Mouse (Mus musculus): ENCODE measurements around the gene Obsl1. TPM values are rescaled to one million over a fixed set of nuclear protein-coding genes. Genes with fewer than 3 reads are reported as not detected.
A peak's percentile ranks its signal among the peaks of the same experiment; 100 is the strongest.

The Obsl1 gene
- total RNA-seq, 2 experiments from 2014 or later = not detected

DNA sequence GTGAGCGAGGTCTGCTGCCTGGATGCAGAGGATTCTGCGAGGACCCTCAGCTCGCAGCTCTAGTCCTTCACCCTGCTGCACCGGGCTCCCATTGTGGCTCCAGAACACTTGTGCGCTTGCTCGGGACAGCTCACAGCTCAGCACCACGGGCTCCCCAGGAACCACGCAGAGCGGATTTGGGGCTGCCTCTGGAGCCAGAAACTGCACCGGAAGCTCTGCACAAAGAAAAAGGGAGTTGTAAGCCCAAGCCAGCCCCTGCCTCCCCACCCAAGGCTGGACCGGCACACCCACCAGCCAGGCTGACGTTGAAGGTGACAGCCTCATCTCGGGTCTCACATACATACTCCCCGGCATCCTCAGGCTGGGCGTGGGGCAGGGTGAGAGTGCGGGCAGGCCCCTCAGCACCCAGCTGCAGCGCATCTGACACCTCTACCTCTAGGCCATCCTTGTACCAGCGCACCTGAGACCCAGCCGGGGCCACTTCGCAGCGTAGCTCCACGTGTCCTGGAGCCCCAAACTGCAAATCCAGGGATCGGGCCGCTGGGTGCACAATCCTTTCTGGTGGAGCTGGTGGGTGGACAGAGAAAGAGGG, 13.6 kb downstream of the Obsl1 start:
- ATAC-seq (replicated peaks; ENCODE audit: low FRiP score, poor library complexity, severe bottlenecking) = no peak

DNA sequence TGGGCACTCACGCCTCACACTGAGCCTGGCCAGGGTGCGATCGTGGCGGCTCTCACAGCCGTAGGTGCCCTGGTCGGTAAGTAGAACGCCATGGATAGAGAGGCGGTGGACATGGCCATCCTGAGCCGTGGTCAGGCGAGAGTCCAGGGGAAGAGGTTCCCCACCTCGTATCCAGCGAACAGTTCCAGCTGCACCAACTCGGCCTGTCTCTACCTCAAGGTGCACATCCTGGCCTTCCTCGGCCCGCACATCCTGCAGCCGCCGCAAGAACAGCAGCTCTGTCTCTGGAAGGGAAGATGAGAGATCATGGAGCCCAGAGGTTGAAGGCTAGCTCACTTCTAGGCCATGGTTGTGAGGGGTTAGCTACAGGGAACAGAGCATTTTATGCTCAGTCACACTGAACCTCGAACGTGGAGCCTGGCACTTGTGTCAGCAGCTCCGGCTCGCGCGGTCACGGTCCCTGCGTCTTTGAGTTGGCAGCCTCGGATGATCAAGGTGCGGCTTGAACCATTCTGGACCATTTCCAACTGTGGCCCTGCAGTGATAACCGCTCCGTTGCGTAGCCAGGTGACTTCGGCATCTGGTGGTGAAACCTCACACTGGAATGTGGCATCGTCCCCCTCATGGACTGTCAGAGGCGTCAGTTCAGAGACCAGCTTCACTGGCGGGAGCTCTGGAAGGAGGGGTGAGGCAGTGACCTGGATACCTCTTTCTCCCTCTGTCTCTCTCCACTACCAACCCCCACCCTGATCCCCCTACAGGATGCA, 15.3 kb downstream of the Obsl1 start:
- ATAC-seq (replicated peaks; ENCODE audit: low FRiP score, poor library complexity, severe bottlenecking) = no peak

DNA sequence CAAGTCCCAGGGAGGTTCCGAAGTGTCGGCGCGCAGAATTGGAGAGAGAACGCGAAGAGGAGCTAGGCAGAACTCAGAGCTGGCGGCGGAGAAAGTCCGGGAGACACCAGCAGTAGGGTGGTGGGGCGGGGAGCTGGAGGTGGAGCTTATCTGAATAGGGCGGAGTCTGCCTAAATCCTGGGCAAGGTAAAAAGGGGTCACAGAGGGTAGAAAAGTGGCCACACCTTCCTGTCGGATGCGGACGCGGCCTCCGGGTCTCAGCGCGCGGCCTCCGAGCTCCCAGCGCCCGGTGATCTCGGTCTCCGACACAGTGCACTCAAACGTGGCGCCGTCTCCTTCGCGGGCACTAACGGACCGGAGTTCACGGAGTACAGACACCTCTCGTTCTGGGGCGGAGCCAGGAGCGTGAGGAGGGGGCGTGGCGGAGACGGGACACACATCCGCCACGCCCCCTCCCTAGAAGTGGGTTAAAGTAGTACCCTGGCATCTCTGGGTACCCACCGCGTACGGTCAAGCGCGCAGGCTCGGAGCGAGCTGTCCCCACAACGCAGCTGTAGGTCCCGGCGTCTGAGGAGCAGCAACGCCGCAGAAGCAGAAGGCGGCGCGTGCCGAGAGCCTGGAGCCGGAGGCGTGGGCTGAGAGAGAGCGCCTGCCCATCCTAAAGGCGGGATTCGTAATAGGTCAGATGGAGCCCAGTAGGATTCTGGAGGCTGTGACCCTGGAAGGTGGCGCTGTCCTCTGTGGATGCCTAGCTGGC, 18.7 kb downstream of the Obsl1 start:
- ATAC-seq (replicated peaks; ENCODE audit: low FRiP score, poor library complexity, severe bottlenecking) = no peak

DNA sequence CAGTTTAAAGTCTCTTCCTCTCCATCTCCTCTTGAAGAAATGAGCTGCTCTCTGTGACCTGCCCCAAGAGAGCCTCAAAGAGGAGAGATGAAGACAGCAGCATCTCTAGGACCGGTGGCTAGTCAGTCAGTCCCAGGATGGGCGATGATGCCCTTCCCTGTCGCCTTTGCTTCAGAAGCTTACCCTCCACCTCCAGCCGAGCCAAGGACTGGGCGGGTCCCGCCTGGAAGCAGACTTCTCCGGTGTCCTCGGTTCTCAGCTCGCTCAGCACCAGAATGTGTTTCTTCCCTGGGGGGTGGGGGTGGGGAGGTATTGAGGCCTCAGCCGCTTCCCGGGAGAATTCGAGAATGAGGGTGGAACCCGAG, 19.2 kb downstream of the Obsl1 start:
- ATAC-seq (replicated peaks; ENCODE audit: low FRiP score, poor library complexity, severe bottlenecking) = no peak

DNA sequence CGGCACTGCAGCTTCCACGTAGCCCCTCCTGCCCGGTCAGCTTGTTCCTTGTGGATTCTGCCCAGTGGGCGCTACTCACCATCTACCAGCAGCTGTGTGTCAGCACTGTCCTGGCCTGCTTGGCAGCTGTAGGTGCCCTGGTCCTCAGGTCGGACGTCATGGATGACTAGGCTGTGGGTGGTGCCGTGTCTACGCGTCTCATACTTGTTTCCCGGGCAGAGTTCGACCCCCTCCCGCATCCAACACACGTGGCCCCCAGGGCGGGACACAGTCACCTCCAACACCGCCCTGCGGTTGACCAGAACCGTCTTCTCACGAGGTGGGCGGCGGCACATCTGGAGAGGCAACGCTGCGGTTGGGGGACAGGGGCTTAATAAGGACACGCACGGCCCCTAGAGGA, 19.7 kb downstream of the Obsl1 start:
- no peak for ATAC-seq (replicated peaks; ENCODE audit: low FRiP score, poor library complexity, severe bottlenecking)

DNA sequence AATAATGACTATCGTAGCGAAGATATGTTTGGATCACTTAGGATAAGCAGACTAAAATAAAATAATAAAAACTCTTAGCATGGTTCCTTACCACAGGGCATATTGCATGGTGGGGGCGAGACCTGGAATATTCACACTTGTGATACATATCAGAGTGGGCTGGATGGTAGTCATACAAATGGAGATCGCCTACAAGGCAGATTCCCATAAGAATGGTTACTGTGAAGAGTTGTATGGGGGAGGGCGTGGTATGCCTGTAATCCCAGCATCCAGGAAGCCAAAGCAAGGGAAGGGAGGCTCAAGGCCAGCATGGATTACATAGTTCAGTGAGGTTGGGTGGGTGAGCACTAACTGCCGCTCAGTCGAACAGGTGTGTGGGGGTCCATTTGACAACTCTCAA, 25.5 kb downstream of the Obsl1 start:
- no peak for ATAC-seq (replicated peaks; ENCODE audit: low FRiP score, poor library complexity, severe bottlenecking)

DNA sequence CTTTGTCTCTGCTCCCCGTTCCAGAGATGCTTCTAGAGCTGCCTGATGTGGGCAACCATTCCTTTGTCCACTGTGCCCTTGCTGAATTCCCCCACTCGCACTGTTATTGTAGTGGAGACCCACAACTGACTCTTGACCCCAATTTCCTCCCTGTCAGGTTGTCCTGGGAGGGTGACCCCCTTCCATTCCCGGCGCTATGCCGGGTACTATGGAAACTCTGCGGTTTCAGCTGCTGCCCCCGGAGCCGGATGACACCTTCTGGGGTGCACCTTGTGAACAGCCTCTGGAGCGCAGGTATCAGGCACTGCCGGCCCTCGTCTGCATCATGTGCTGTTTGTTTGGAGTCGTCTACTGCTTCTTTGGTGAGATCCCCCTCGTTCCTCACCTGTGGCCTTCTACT, 26.2 kb downstream of the Obsl1 start:
- ATAC-seq (replicated peaks; ENCODE audit: low FRiP score, poor library complexity, severe bottlenecking) = no peak

DNA sequence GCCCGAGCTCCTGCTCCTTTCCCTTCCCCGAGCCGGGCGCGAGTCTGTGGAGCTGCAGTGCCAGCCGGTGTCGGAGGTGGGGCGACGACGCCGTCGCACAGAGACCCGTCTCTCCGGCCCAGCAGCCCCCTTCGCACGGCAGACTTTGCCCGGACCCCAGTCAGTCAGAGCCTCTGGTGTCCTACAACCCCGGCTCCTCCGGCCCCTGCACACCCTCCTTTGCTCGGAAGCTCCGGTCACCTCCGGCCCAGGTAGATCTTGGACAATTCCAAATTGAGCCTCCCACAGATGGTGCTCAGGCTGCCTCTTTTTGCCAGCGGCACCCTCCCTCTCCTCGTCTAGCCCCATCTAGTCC, 26.6 kb downstream of the Obsl1 start:
- ATAC-seq (replicated peaks; ENCODE audit: low FRiP score, poor library complexity, severe bottlenecking) = no peak

DNA sequence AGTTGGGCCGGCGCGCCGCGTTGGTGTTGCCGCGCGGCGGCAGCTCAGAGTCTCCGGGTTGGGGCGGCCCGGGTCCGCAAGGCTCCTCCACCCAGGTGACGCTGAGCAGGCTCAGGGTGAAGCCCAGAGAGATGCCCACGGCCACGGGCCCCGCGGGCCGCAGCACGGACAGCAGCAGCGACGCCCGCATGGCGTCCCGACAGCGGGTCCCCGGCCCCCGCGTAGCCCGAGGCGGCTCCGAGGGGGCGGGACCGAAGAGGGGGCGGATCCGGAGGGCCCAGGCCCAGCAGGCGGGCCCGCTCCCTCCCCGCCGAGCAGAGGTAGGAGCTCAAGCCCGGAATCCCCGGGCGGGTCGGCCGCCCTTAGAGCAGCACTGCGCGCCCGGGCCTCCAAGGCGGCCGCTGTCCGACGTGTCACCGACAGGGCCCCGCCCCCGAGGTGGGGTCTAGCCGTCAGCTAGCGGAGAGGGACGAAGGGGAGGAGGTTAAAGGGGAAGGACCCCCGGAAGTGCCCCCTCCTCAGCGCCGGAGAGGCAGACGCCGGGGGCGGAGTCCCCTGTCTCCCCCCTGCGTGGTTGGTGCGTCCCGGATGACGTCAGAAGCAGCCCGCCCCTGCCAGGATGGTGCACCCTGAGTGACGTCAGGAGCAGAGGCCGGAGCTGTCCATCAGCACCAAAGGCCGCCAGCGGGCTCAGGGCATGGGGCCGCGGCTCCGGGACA, 27.2 kb downstream of the Obsl1 start, which contains the start of the genes Chpf and Tmem198:
Chpf (minus strand) TSS at position 392 of the 719 bp plus-strand sequence.
Tmem198 (plus strand) TSS at position 617 of the 719 bp plus-strand sequence.
- ATAC-seq (replicated peaks; ENCODE audit: low FRiP score, poor library complexity, severe bottlenecking) = peak; percentile 71

DNA sequence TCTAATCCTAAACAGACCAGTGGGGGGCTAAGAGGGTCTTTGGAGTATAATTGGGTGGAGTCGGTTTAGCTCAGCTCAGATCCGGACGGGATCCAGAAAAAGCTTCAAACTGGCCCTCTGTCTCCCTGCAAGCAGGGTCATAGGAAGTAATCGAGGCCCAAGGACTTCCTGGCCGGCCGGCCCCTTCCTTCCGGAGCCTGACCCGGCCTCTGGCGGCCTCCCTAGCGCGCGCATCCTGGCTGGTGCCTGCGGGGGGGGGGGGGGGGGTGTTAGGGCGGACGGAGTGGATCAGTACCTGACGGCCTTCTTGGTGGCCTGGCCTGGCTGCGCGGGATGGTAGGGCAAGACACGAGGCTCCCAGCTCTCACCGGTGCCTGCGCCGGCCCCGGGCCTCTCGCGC, 27.8 kb downstream of the Obsl1 start:
- no peak for ATAC-seq (replicated peaks; ENCODE audit: low FRiP score, poor library complexity, severe bottlenecking)

DNA sequence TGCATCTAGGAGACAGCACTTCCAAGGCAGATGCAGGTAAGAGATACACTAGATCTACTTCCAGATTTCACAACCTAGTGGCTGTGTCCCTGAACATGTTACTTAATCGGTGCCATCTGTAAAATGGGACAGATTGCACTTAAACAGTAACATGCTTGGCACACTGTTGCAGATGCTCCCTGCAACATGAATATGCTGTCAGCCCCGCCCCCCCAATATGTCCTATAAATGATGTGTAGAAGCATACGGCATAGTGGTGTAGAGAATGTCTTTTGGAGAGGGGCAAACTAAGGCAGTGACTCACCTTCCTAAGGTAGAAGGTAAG, 28.3 kb downstream of the Obsl1 start:
- ATAC-seq (replicated peaks; ENCODE audit: low FRiP score, poor library complexity, severe bottlenecking) = no peak

DNA sequence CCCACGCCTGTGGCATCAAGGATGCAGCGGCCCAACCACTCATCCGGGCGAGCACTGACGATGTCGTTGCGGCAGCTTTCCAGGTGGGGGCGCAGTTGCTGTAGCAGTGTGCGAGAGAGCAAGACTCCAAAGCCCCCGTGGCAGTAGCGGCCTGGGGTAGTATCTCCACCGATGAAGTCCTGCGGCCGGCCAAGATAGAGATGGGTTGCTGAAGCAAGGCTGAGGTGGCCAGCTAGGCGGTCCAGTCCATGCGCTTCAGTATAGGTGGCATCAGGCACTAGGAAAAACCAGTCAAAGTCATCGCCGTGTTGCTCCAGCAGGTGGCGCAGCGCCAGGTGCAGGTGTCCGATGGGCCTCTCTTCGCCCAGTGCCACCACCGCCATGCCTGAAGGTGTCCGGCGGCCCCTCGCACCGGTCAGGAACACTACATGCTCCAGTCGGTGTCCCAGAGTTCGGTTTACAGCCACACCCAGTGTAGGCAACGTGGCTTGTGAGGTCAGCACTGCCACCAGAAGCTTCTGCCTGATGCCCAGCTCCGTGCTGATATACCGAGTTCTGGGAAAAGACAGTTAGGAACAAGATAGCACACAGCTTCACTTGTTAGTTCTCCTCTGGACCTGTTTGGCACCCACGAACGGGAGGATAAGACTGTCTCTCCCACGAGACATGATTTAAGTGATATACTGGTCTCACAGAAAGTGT, 28.8 kb downstream of the Obsl1 start:
- peak; percentile 43 for ATAC-seq (replicated peaks; ENCODE audit: low FRiP score, poor library complexity, severe bottlenecking)

DNA sequence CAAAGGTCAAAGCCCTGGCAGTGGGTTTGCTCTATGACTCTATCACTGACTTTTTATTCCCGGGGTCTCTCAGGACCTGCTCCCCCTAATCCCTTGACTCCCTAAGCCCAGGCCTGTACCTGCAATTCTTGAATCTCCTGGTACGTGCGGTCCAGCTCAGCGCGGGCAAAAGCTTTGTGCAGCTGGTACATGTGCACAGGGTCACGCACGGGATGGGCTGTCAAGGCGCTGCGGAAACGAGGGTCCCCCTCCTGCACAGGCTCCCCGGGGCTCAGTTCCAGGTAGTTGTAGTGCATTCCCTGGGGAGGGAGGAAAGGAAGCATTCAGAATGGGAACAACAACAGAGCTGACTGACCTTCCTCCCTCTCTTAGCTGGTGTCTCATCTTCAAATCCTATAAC, 29.8 kb downstream of the Obsl1 start:
- no peak for ATAC-seq (replicated peaks; ENCODE audit: low FRiP score, poor library complexity, severe bottlenecking)

DNA sequence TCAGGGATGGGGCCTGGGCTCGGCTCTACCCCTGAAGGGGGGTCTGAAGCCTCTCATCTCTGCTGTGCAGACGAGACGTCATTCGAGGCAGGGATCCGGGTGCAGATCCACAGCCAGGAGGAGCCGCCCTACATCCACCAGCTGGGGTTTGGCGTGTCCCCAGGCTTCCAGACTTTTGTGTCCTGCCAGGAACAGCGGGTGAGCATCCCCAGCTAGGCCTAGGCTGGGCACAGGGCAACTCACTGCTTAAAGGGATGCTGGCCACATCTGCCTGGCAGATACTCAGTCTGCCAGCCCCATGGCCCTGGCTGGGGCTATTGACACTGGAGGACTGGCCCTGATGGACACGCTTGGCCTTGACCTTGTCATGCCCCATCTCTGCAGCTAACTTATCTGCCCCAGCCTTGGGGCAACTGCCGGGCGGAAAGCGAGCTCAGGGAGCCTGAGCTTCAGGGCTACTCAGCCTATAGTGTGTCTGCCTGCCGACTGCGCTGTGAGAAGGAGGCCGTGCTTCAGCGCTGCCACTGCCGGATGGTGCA, 36.9 kb downstream of the Obsl1 start:
- ATAC-seq (replicated peaks; ENCODE audit: low FRiP score, poor library complexity, severe bottlenecking) = no peak

DNA sequence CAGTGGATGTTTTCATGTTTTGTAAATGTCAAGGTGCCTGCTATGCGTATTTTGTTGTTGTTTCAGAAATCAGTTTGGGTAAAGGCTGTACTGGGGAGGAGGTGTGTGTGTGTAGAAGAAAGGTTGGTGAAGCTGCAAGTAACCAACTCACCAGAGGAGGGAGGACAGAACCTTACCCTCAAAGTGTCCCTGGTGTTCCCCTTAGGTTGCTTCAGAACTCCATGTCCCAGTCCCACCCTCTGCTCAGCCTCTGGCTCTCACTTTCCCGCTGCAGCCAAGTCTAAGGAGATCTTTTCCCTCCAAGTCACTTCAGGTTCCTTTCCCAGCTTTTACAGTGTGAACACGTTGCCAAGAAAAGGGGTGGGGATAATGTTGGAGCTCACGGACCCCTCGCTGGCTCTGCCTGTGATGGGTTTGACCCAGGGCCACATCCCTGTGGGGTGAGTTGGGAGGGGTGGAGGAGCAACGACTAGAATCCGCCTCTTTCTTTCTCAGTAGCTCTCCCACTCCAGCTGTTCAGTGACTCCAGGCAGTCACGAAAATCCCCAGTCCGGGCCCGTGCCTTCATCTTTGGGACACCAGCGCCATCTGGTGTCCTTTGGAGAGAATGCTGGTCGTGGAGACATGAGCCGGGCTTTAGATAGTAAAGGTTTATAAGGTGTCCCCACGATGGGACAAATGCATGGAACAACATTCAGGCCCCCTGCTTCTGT, 38.9 kb downstream of the Obsl1 start:
- ATAC-seq (replicated peaks; ENCODE audit: low FRiP score, poor library complexity, severe bottlenecking) = peak; percentile 57; the same call in 1 of the 2 replicates

DNA sequence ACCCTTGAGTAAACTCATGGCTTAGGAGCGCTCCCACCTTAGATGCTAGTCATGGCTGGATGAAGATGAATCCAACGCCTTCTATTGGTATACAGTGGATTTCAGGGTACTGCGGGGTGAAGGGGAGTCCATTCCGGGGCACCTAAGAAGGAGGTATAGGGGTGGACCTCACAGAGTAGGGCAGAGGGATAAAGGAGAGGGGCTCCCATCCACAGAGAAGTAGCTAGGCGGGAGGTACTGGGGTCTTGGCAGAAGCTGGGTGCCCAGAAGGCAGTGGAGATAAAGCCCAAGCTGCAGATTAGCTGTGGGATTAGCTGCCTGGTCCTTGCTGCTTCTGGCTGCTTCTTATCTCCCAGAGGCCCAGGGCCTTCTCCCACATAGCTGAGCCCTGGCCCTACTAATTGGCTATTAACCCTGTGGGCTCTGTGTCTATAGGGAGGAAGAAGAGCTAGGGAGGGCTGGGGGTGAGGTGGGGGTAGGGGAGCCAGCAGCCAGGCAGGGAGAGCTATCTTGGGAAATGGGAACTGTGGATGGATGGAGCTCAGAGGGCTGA, 42.5 kb downstream of the Obsl1 start:
- ATAC-seq (replicated peaks; ENCODE audit: low FRiP score, poor library complexity, severe bottlenecking) = no peak

DNA sequence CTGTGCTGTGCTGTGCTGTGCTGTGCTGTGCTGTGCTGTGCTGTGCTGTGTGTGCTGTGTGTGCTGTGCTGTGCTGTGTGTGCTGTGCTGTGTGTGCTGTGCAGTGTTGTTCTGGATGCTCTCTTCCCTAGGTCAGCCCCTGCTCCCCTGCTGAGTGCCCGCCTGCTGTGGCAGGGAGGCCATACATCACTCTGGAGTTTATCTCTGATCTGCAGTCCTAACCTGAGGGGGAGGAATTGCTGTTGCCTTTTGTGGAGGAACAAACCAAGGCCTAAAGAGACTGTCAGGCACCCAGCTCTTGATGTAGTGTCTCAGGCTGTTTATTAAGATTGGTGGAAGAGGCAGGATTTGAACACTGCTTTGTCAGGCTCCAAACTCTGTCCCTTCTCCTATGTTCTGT, 43.6 kb downstream of the Obsl1 start:
- peak; percentile 66; the same call in 1 of the 2 replicates for ATAC-seq (replicated peaks; ENCODE audit: low FRiP score, poor library complexity, severe bottlenecking)

DNA sequence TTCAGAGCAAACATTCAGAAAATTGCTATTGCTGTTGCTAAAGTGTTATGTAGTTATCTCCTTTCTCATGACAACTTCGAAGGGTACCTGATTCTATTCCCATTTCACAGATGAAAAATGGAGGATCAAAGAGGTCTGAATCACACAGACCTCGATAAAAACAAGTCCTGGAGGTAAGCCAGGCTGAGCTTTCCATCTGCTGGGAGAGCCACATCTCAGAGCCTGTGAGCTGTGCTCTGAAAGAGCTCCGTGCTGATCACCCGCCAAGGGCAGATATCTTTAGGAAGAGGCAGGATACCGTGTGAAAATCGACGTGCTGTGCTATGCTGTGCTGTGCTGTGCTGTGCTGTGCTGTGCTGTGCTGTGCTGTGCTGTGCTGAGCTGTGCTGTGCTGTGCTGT, 46.0 kb downstream of the Obsl1 start:
- ATAC-seq (replicated peaks; ENCODE audit: low FRiP score, poor library complexity, severe bottlenecking) = no peak

Data from erythroblast, adult 5-6 weeks (primary cell).